Mouse (Mus musculus) spleen, postnatal 10 days (tissue): ENCODE results near the gene Pik3r3.

ENCODE experiments used
- DNase-seq, 2 experiments: peaks; one replicate each; pipeline ENCODE4 v3.0.0; 2021 to 2022; ENCODE audit warnings: low spot score in 2 of 2

Pik3r3 gene

GRCm38 (mm10) chr4:116219056-116219455 is 2.4 kb upstream of the Pik3r3 start:
- no peak for DNase-seq

GRCm38 (mm10) chr4:116220071-116220650 is 1.3 kb upstream of the Pik3r3 start:
- DNase-seq = no peak

GRCm38 (mm10) chr4:116220780-116221139 is 658 bp upstream of the Pik3r3 start:
- peak in 1 of 2 experiments; percentile 81 for DNase-seq

- DNase-seq = peak in 1 of 2 experiments; percentile 39
Observed at GRCm38 (mm10) chr4:116221996-116222842, 801 bp downstream of the Pik3r3 start.

- no peak for DNase-seq
Observed at GRCm38 (mm10) chr4:116222843-116223119, 1.4 kb downstream of the Pik3r3 start.

GRCm38 (mm10) chr4:116243377-116243776 is 22.0 kb downstream of the Pik3r3 start:
- DNase-seq = no peak

- DNase-seq = no peak
Observed at GRCm38 (mm10) chr4:116244240-116244639, 22.8 kb downstream of the Pik3r3 start.

GRCm38 (mm10) chr4:116245926-116246325 is 24.5 kb downstream of the Pik3r3 start:
- DNase-seq = peak; percentile 17 to 68

GRCm38 (mm10) chr4:116249986-116250385 is 28.6 kb downstream of the Pik3r3 start:
- DNase-seq = no peak

- no peak for DNase-seq
Observed at GRCm38 (mm10) chr4:116268220-116268619, 46.8 kb downstream of the Pik3r3 start.

- DNase-seq = peak in 1 of 2 experiments; percentile 19
Observed at GRCm38 (mm10) chr4:116282211-116282610, 60.8 kb downstream of the Pik3r3 start.

- no peak for DNase-seq
Observed at GRCm38 (mm10) chr4:116291561-116291960, 70.1 kb downstream of the Pik3r3 start.

GRCm38 (mm10) chr4:116293296-116293695 is 71.9 kb downstream of the Pik3r3 start:
- peak in 1 of 2 experiments; percentile 47 for DNase-seq

GRCm38 (mm10) chr4:116300878-116301355 is 79.5 kb downstream of the Pik3r3 start:
- no peak for DNase-seq

GRCm38 (mm10) chr4:116304551-116304950 is 83.1 kb downstream of the Pik3r3 start:
- no peak for DNase-seq

- DNase-seq = no peak
Observed at GRCm38 (mm10) chr4:116317575-116317974, 96.2 kb downstream of the Pik3r3 start.

- no peak for DNase-seq
Observed at GRCm38 (mm10) chr4:116322127-116322526, 100.7 kb downstream of the Pik3r3 start.

- DNase-seq = no peak
Observed at GRCm38 (mm10) chr4:116329256-116329655, 107.8 kb downstream of the Pik3r3 start.

- DNase-seq = no peak
Observed at GRCm38 (mm10) chr4:116336294-116336693, 114.9 kb downstream of the Pik3r3 start.

GRCm38 (mm10) chr4:116342119-116342518 is 120.7 kb downstream of the Pik3r3 start:
- peak in 1 of 2 experiments; percentile 63 for DNase-seq

GRCm38 (mm10) chr4:116352496-116352895 is 131.1 kb downstream of the Pik3r3 start:
- DNase-seq = no peak
